Mouse (Mus musculus): ENCODE measurements around the gene Bpifa2. TPM values are rescaled to one million over a fixed set of nuclear protein-coding genes. Genes with fewer than 3 reads are reported as not detected.

The Bpifa2 gene
- polyA plus RNA-seq (2012; fragmentation: generic; extraction: Trizol), result not detected

GRCm38 (mm10) chr2:154007965-154008364 lies at the start of gene Bpifa2:
Gene Bpifa2 (plus strand): TSS chr2:154008265.

DNA sequence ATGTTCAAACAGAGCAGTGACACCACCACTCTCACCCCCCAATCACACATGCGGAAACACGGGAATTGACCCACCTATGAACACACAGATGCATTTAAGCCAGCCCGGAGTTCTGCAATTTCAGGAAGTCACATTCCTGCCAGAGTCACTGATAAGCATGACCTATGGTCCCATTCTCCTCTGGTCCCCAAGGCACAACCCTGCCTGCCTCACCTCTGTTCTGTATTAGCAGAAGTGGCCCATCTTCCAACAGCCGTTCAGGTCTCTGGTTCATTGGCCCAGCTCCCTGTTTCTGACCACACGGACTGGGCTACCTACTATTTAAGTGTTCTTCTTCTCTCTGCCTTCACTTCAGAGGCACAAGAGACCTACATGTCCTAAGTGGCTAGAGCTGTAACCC lies 33.5 kb upstream of the Bpifa2 start, which contains the start of gene Bpifa6:
Gene Bpifa6 (plus strand): TSS at position 364 of the 400 bp plus-strand sequence.

Other genes starting within 250 kb of the Bpifa2 start
- under 1 TPM in 1 of 2 experiments, not detected in 1; 0.24 TPM for gene Efcab8, start 228.3 kb upstream of the Bpifa2 start, polyA plus RNA-seq (2012; fragmentation: generic; extraction: Trizol)
- not detected for gene Sun5, start 137.2 kb upstream of the Bpifa2 start, polyA plus RNA-seq (2012; fragmentation: generic; extraction: Trizol)
- not detected for gene Bpifb2, start 133.2 kb upstream of the Bpifa2 start, polyA plus RNA-seq (2012; fragmentation: generic; extraction: Trizol)
- gene Bpifb6, start 107.9 kb upstream of the Bpifa2 start, polyA plus RNA-seq (2012; fragmentation: generic; extraction: Trizol), result not detected
- gene Bpifb3, start 90.0 kb upstream of the Bpifa2 start, polyA plus RNA-seq (2012; fragmentation: generic; extraction: Trizol), result under 1 TPM in 1 of 2 experiments, not detected in 1; 0.19 TPM
- gene Bpifb4, start 70.1 kb upstream of the Bpifa2 start, polyA plus RNA-seq (2012; fragmentation: generic; extraction: Trizol), result under 1 TPM; 0.06 to 0.26 TPM
- not detected for gene Bpifa6, start 33.3 kb upstream of the Bpifa2 start, polyA plus RNA-seq (2012; fragmentation: generic; extraction: Trizol)
- gene Bpifa3, start 122.1 kb downstream of the Bpifa2 start, polyA plus RNA-seq (2012; fragmentation: generic; extraction: Trizol), result not detected
- not detected for gene Bpifa1, start 134.6 kb downstream of the Bpifa2 start, polyA plus RNA-seq (2012; fragmentation: generic; extraction: Trizol)
- gene Bpifa5, start 154.3 kb downstream of the Bpifa2 start, polyA plus RNA-seq (2012; fragmentation: generic; extraction: Trizol), result not detected
- gene Bpifb1, start 182.6 kb downstream of the Bpifa2 start, polyA plus RNA-seq (2012; fragmentation: generic; extraction: Trizol), result not detected
- not detected for gene Bpifb5, start 215.5 kb downstream of the Bpifa2 start, polyA plus RNA-seq (2012; fragmentation: generic; extraction: Trizol)
- not detected for gene Bpifb9a, start 249.6 kb downstream of the Bpifa2 start, polyA plus RNA-seq (2012; fragmentation: generic; extraction: Trizol)

Measured in C3H10T1/2 (cell line).